Mouse (Mus musculus): ENCODE data around the gene Olfr156. TPM values are rescaled to one million over a fixed set of nuclear protein-coding genes. Genes with fewer than 3 reads are reported as not detected.

The Olfr156 gene
- not detected in 2 replicates for polyA plus RNA-seq (2015; fragmentation: Nextera tagmentation; extraction: Ambion mirVana)

- Histone ChIP-seq H3K36me3 (no peaks in the 10 kb centered on the region), H3K27ac (no peak within 1 kb of the TSS), H3K9me3 (no peaks in the 10 kb centered on the region), H3K9ac (no peak within 1 kb of the TSS), H3K4me2 (no peak within 1 kb of the TSS), H3K4me3 (replicated peaks) (no peak within 1 kb of the TSS), H3K27me3 (replicated peaks) (no peaks in the 10 kb centered on the region; the same call in 1 of the 2 replicates), H3K4me1 (no peaks in the 10 kb centered on the region)
- 20% methylated on average over 7 of the region's 7 CpGs for WGBS
- no peak for ATAC-seq (ENCODE audit: insufficient read depth, low FRiP score, low read depth)
Observed at GRCm38 (mm10) chr4:43823845-43824337, at the start of gene Olfr156. Gene Olfr156, minus strand, starts transcription at chr4:43823895.

- no peaks in the 10 kb centered on the region for H3K36me3 ChIP-seq
- no peak overlapping the region for H3K4me3 ChIP-seq (replicated peaks)
- H3K4me1 ChIP-seq = no peaks in the 10 kb centered on the region
- H3K9ac ChIP-seq = no peak overlapping the region
- ATAC-seq (ENCODE audit: insufficient read depth, low FRiP score, low read depth) = no peak
- H3K27me3 ChIP-seq (replicated peaks) = no peaks in the 10 kb centered on the region
- no peak overlapping the region for H3K27ac ChIP-seq
- no peaks in the 10 kb centered on the region for H3K9me3 ChIP-seq
- H3K4me2 ChIP-seq = no peak overlapping the region
- 74% methylated on average over 10 of the region's 10 CpGs for WGBS
Observed at GRCm38 (mm10) chr4:43869821-43870220, 46.1 kb upstream of the Olfr156 start.

GRCm38 (mm10) chr4:43863298-43863697 lies 39.6 kb upstream of the Olfr156 start:
- no peak for ATAC-seq (ENCODE audit: insufficient read depth, low FRiP score, low read depth)
- H3K27ac ChIP-seq = no peak overlapping the region
- WGBS = 66% methylated on average over 4 of the region's 4 CpGs
- no peak overlapping the region for H3K4me2 ChIP-seq
- H3K27me3 ChIP-seq (replicated peaks) = no peaks in the 10 kb centered on the region
- H3K9ac ChIP-seq = no peak overlapping the region
- no peaks in the 10 kb centered on the region for H3K36me3 ChIP-seq
- H3K4me3 ChIP-seq (replicated peaks) = no peak overlapping the region
- H3K9me3 ChIP-seq = no peaks in the 10 kb centered on the region
- H3K4me1 ChIP-seq = no peaks in the 10 kb centered on the region

- Histone ChIP-seq H3K9ac (no peak overlapping the region), H3K27me3 (replicated peaks) (no peaks in the 10 kb centered on the region), H3K4me3 (replicated peaks) (no peak overlapping the region), H3K36me3 (no peaks in the 10 kb centered on the region), H3K27ac (no peak overlapping the region), H3K4me2 (no peak overlapping the region), H3K9me3 (no peaks in the 10 kb centered on the region), H3K4me1 (no peaks in the 10 kb centered on the region)
- WGBS = 15% methylated on average over 14 of the region's 14 CpGs
- 0 out of 2 replicates have a peak, but pooled peaks have one; percentile 27 for ATAC-seq (ENCODE audit: insufficient read depth, low FRiP score, low read depth)
Observed at GRCm38 (mm10) chr4:43860744-43861519, 37.2 kb upstream of the Olfr156 start.

- ATAC-seq (ENCODE audit: insufficient read depth, low FRiP score, low read depth) = no peak
- Histone ChIP-seq H3K27ac (no peak overlapping the region), H3K4me2 (no peak overlapping the region), H3K27me3 (replicated peaks) (no peaks in the 10 kb centered on the region), H3K9me3 (no peaks in the 10 kb centered on the region), H3K9ac (no peak overlapping the region), H3K36me3 (no peaks in the 10 kb centered on the region), H3K4me3 (replicated peaks) (no peak overlapping the region), H3K4me1 (no peaks in the 10 kb centered on the region)
- WGBS = 73% methylated on average over 10 of the region's 10 CpGs
Observed at GRCm38 (mm10) chr4:43859886-43860285, 36.2 kb upstream of the Olfr156 start.

GRCm38 (mm10) chr4:43854101-43854500 lies 30.4 kb upstream of the Olfr156 start:
- H3K4me1 ChIP-seq = no peaks in the 10 kb centered on the region
- H3K4me2 ChIP-seq = no peak overlapping the region
- no peaks in the 10 kb centered on the region for H3K36me3 ChIP-seq
- 68% methylated on average over 8 of the region's 8 CpGs for WGBS
- H3K9ac ChIP-seq = no peak overlapping the region
- no peaks in the 10 kb centered on the region for H3K27me3 ChIP-seq (replicated peaks)
- ATAC-seq (ENCODE audit: insufficient read depth, low FRiP score, low read depth) = no peak
- no peak overlapping the region for H3K27ac ChIP-seq
- H3K4me3 ChIP-seq (replicated peaks) = no peak overlapping the region
- H3K9me3 ChIP-seq = no peaks in the 10 kb centered on the region

GRCm38 (mm10) chr4:43851265-43851664 lies 27.6 kb upstream of the Olfr156 start, which contains the start of gene Olfr155:
Gene Olfr155, plus strand, starts transcription at chr4:43851565.
- Histone ChIP-seq H3K9me3 (no peaks in the 10 kb centered on the region), H3K4me3 (replicated peaks) (no peak within 1 kb of the TSS), H3K9ac (no peak within 1 kb of the TSS), H3K4me2 (no peak within 1 kb of the TSS), H3K4me1 (no peaks in the 10 kb centered on the region), H3K36me3 (no peaks in the 10 kb centered on the region), H3K27ac (no peak within 1 kb of the TSS), H3K27me3 (replicated peaks) (no peaks in the 10 kb centered on the region)
- WGBS = 87% methylated on average over 6 of the region's 6 CpGs
- no peak for ATAC-seq (ENCODE audit: insufficient read depth, low FRiP score, low read depth)

- Histone ChIP-seq H3K4me1 (no peaks in the 10 kb centered on the region), H3K27ac (no peak within 1 kb of the TSS), H3K9me3 (no peaks in the 10 kb centered on the region), H3K4me3 (replicated peaks) (no peak within 1 kb of the TSS), H3K36me3 (no peaks in the 10 kb centered on the region), H3K27me3 (replicated peaks) (no peaks in the 10 kb centered on the region), H3K4me2 (no peak within 1 kb of the TSS), H3K9ac (no peak within 1 kb of the TSS)
- 69% methylated on average over 1 of the region's 1 CpGs for WGBS
- no peak for ATAC-seq (ENCODE audit: insufficient read depth, low FRiP score, low read depth)
Observed at GRCm38 (mm10) chr4:43840101-43840500, 16.4 kb upstream of the Olfr156 start, which contains the start of gene Olfr157. Gene Olfr157, minus strand, starts transcription at chr4:43840201.

- H3K4me3 ChIP-seq (replicated peaks) = no peak overlapping the region
- no peak overlapping the region for H3K27ac ChIP-seq
- H3K4me2 ChIP-seq = no peak overlapping the region
- H3K9ac ChIP-seq = no peak overlapping the region
- no peaks in the 10 kb centered on the region for H3K4me1 ChIP-seq
- no peaks in the 10 kb centered on the region for H3K36me3 ChIP-seq
- WGBS = 54% methylated on average over 3 of the region's 3 CpGs
- no peaks in the 10 kb centered on the region for H3K9me3 ChIP-seq
- no peaks in the 10 kb centered on the region for H3K27me3 ChIP-seq (replicated peaks)
- no peak for ATAC-seq (ENCODE audit: insufficient read depth, low FRiP score, low read depth)
Observed at GRCm38 (mm10) chr4:43838326-43838725, 14.6 kb upstream of the Olfr156 start.

GRCm38 (mm10) chr4:43834749-43835148 lies 11.1 kb upstream of the Olfr156 start:
- Histone ChIP-seq H3K36me3 (no peaks in the 10 kb centered on the region), H3K4me2 (no peak overlapping the region), H3K4me1 (no peaks in the 10 kb centered on the region), H3K9me3 (no peaks in the 10 kb centered on the region), H3K27me3 (replicated peaks) (no peaks in the 10 kb centered on the region), H3K4me3 (replicated peaks) (no peak overlapping the region), H3K9ac (no peak overlapping the region), H3K27ac (no peak overlapping the region)
- no peak for ATAC-seq (ENCODE audit: insufficient read depth, low FRiP score, low read depth)
- 54% methylated on average over 4 of the region's 4 CpGs for WGBS

- Histone ChIP-seq H3K27ac (no peak overlapping the region), H3K9me3 (no peaks in the 10 kb centered on the region), H3K4me3 (replicated peaks) (no peak overlapping the region), H3K4me2 (no peak overlapping the region), H3K4me1 (no peaks in the 10 kb centered on the region), H3K9ac (no peak overlapping the region), H3K27me3 (replicated peaks) (no peaks in the 10 kb centered on the region), H3K36me3 (no peaks in the 10 kb centered on the region)
- 65% methylated on average over 5 of the region's 5 CpGs for whole genome bisulfite sequencing
- ATAC-seq (ENCODE audit: insufficient read depth, low FRiP score, low read depth) = no peak
Observed at GRCm38 (mm10) chr4:43833752-43834151, 10.1 kb upstream of the Olfr156 start.

GRCm38 (mm10) chr4:43832031-43832430 lies 8.3 kb upstream of the Olfr156 start:
- Histone ChIP-seq H3K27me3 (replicated peaks) (no peaks in the 10 kb centered on the region), H3K9me3 (no peaks in the 10 kb centered on the region), H3K27ac (no peak overlapping the region), H3K36me3 (no peaks in the 10 kb centered on the region), H3K9ac (no peak overlapping the region), H3K4me3 (replicated peaks) (no peak overlapping the region), H3K4me2 (no peak overlapping the region), H3K4me1 (no peaks in the 10 kb centered on the region)
- WGBS = 70% methylated on average over 5 of the region's 5 CpGs
- ATAC-seq (ENCODE audit: insufficient read depth, low FRiP score, low read depth) = no peak

All from stomach, embryonic 15.5 days (tissue).